33 mouse cellular contexts compared by ENCODE assay signal in genomic region chr16:97511495-97511894, GRCm38 (mm10). TPM values are rescaled to one million over a fixed set of nuclear protein-coding genes. Genes with fewer than 3 reads are reported as not detected.
A peak's percentile ranks its signal among the peaks of the same experiment; 100 is the strongest.
DNase-seq lines count a peak whose midpoint lies in the region; ATAC-seq and TF ChIP-seq lines count a peak whose summit lies in the region.
"Had no signal": no experiment of that assay in that cellular context is flagged by ENCODE, and none has a peak within 500 bp of the region (broad histone marks: within the 10 kb centered on the region; RNA-seq: fewer than 3 reads in every experiment).

No protein-coding gene starts in this region.

- no peak for TF ChIP-seq EP300 in stomach, postnatal 0 days (optimal IDR thresholded peaks at IDR 0.05)

- no peaks in the 10 kb centered on the region for H3K9me3 ChIP-seq in lung, embryonic 16.5 days (ENCODE audit: control insufficient read depth, low read length)
- H3K9me3 ChIP-seq in stomach, postnatal 0 days (ENCODE audit: control insufficient read depth, low read length) = no peaks in the 10 kb centered on the region
- H3K9me3 ChIP-seq: embryonic facial prominence, embryonic 13.5 days; forebrain, embryonic 13.5 days; heart, embryonic 15.5 days; hindbrain, embryonic 13.5 days; limb, embryonic 13.5 days; liver, embryonic 15.5 days; midbrain, embryonic 10.5 days; stomach, embryonic 15.5 days had no signal

- no peaks in the 10 kb centered on the region for H3K27me3 ChIP-seq in lung, embryonic 16.5 days (ENCODE audit: control insufficient read depth, insufficient read depth, low read depth, low read length)
- H3K27me3 ChIP-seq in stomach, postnatal 0 days (ENCODE audit: control insufficient read depth, insufficient read depth, low read length) = no peaks in the 10 kb centered on the region
- H3K27me3 ChIP-seq: embryonic facial prominence, embryonic 13.5 days; forebrain, embryonic 13.5 days; heart, embryonic 15.5 days; hindbrain, embryonic 13.5 days; limb, embryonic 13.5 days; liver, embryonic 15.5 days; stomach, embryonic 15.5 days had no signal

- H3K4me1 ChIP-seq in lung, embryonic 16.5 days (replicated peaks; ENCODE audit: control insufficient read depth, insufficient read depth, low read length) = no peaks in the 10 kb centered on the region
- H3K4me1 ChIP-seq in stomach, postnatal 0 days (replicated peaks; ENCODE audit: control insufficient read depth, insufficient read depth) = 0 out of 2 replicates have a peak, but pooled peaks cover 3% of the 10 kb centered on the region
- H3K4me1 ChIP-seq: forebrain, embryonic 13.5 days; hindbrain, embryonic 13.5 days; limb, embryonic 13.5 days; liver, embryonic 15.5 days; midbrain, embryonic 10.5 days; stomach, embryonic 15.5 days had no signal

- H3K4me2 ChIP-seq in lung, embryonic 16.5 days (ENCODE audit: low read depth, low read length) = no peak overlapping the region
- H3K4me2 ChIP-seq in stomach, postnatal 0 days (replicated peaks; ENCODE audit: low read depth) = no peak overlapping the region
- H3K4me2 ChIP-seq: embryonic facial prominence, embryonic 13.5 days; forebrain, embryonic 13.5 days; heart, embryonic 15.5 days; hindbrain, embryonic 13.5 days; limb, embryonic 13.5 days; liver, embryonic 15.5 days; stomach, embryonic 15.5 days had no signal

- H3K4me3 ChIP-seq in lung, embryonic 16.5 days (ENCODE audit: low read length) = no peak overlapping the region
- H3K4me3 ChIP-seq in stomach, postnatal 0 days (ENCODE audit: low read depth, low read length) = no peak overlapping the region
- H3K4me3 ChIP-seq: embryonic facial prominence, embryonic 13.5 days; erythroblast, embryonic 14.5 days; forebrain, embryonic 13.5 days; heart, embryonic 15.5 days; hindbrain, embryonic 13.5 days; layer of hippocampus, adult 2 months; limb, embryonic 13.5 days; liver, embryonic 15.5 days; midbrain, embryonic 10.5 days; myocyte; stomach, embryonic 15.5 days had no signal

- H3K36me3 ChIP-seq in lung, embryonic 16.5 days (ENCODE audit: control insufficient read depth, insufficient read depth, low read length) = no peaks in the 10 kb centered on the region
- H3K36me3 ChIP-seq in stomach, postnatal 0 days (ENCODE audit: control insufficient read depth, insufficient read depth, low read length) = no peaks in the 10 kb centered on the region
- H3K36me3 ChIP-seq: embryonic facial prominence, embryonic 13.5 days; heart, embryonic 15.5 days; hindbrain, embryonic 13.5 days; limb, embryonic 13.5 days; liver, embryonic 15.5 days; midbrain, embryonic 10.5 days; stomach, embryonic 15.5 days had no signal

- H3K9ac ChIP-seq in lung, embryonic 16.5 days (ENCODE audit: low read length) = no peak overlapping the region
- no peak overlapping the region for H3K9ac ChIP-seq in stomach, postnatal 0 days (ENCODE audit: low read length)
- H3K9ac ChIP-seq: embryonic facial prominence, embryonic 13.5 days; forebrain, embryonic 13.5 days; heart, embryonic 15.5 days; hindbrain, embryonic 13.5 days; limb, embryonic 13.5 days; liver, embryonic 15.5 days; stomach, embryonic 15.5 days had no signal

- peak; percentile 16 for DNase-seq in adrenal gland, postnatal 14 days
- no peak for DNase-seq in adrenal gland, adult 18-20 months (ENCODE audit: low spot score in 2 of 2)
- no peak for DNase-seq in lung, postnatal 4 days
- peak; percentile 35 for DNase-seq in adipocyte (ENCODE audit: low spot score)
- no peak for DNase-seq in stomach, postnatal 0 days (ENCODE audit: low spot score)
- no peak for DNase-seq in layer of hippocampus, adult 8-10 months (ENCODE audit: low spot score in 2 of 2)
- DNase-seq: cerebellum, adult 8-10 months; cerebellum, postnatal 36 days; embryo, embryonic 11 days; gastrocnemius, postnatal 36 days; heart, postnatal 36 days; kidney, adult 9 months; kidney, postnatal 14 days; layer of hippocampus, postnatal 36 days; right cerebral cortex, adult 18-20 months; right cerebral cortex, postnatal 4 days had no signal

- H3K27ac ChIP-seq in lung, embryonic 16.5 days (ENCODE audit: low read length) = peak overlapping the region; percentile 35
- H3K27ac ChIP-seq in stomach, postnatal 0 days (replicated peaks) = peak overlapping the region; percentile 58
- H3K27ac ChIP-seq: embryonic facial prominence, embryonic 13.5 days; forebrain, embryonic 13.5 days; heart, embryonic 15.5 days; hindbrain, embryonic 13.5 days; layer of hippocampus, adult 2 months; limb, embryonic 13.5 days; liver, embryonic 15.5 days; midbrain, embryonic 10.5 days; stomach, embryonic 15.5 days had no signal

- no peak for TF ChIP-seq CTCF in stomach, postnatal 0 days (IDR thresholded peaks at IDR 0.05; ENCODE audit: low read depth)

- no peak for ATAC-seq in lung, embryonic 16.5 days (ENCODE audit: low read depth)
- ATAC-seq in stomach, postnatal 0 days (ENCODE audit: low FRiP score, low TSS enrichment) = no peak
- ATAC-seq: forebrain, embryonic 13.5 days; midbrain, embryonic 16.5 days had no signal

RNA-seq across cellular contexts. Expression of gene Fam3b, which starts 3.1 kb away (rescaled TPM):
- not detected in 2 replicates for total RNA-seq in adrenal gland, postnatal 14 days (2021)
- total RNA-seq in adrenal gland, adult 18-20 months (2021) = not detected
- polyA plus RNA-seq in lung, embryonic 16.5 days (2015; fragmentation: Nextera tagmentation; extraction: Ambion mirVana) = not detected in 2 replicates
- polyA plus RNA-seq in stomach, postnatal 0 days (2015; fragmentation: Nextera tagmentation; extraction: Ambion mirVana) = 50.6 and 55.3 TPM in 2 replicates
- not detected for total RNA-seq in layer of hippocampus, adult 8-10 months (2022)
- total RNA-seq: gastrocnemius, adult 18-20 months; gastrocnemius, postnatal 36 days; heart, postnatal 36 days; layer of hippocampus, adult 2 months; layer of hippocampus, postnatal 36 days; left cerebral cortex, postnatal 14 days had no signal
- polyA plus RNA-seq: brain, embryonic 14.5 days; embryonic facial prominence, embryonic 13.5 days; forebrain, embryonic 13.5 days; heart, embryonic 15.5 days; hindbrain, embryonic 13.5 days; limb, embryonic 13.5 days; liver, embryonic 15.5 days; midbrain, embryonic 10.5 days; midbrain, embryonic 16.5 days; myocyte; neural tube, embryonic 14.5 days had no signal

RNA-seq across cellular contexts. Expression of gene Mx1, which starts 48.8 kb away (rescaled TPM):
- 1.5 and 4.1 TPM in 2 replicates for total RNA-seq in adrenal gland, postnatal 14 days (2021)
- 1 to 10 TPM; 1.5 to 2.2 TPM for total RNA-seq in adrenal gland, adult 18-20 months (2021)
- 0.33 and 0.45 TPM in 2 replicates for polyA plus RNA-seq in lung, embryonic 16.5 days (2015; fragmentation: Nextera tagmentation; extraction: Ambion mirVana)
- polyA plus RNA-seq in stomach, postnatal 0 days (2015; fragmentation: Nextera tagmentation; extraction: Ambion mirVana) = 0.42 and 0.69 TPM in 2 replicates
- total RNA-seq in layer of hippocampus, adult 8-10 months (2022) = 1 to 10 TPM in 2 of 4 experiments, under 1 TPM in 2; 0.72 to 7.6 (median 4.2) TPM
- polyA plus RNA-seq: erythroblast, embryonic 14.5 days; forebrain, embryonic 13.5 days; heart, embryonic 15.5 days; hindbrain, embryonic 13.5 days; midbrain, embryonic 10.5 days; neural tube, embryonic 14.5 days had no signal

Comparison
In these comparisons a context has a peak if more than half of its experiments do, and no peak if none do; other contexts are left out.
1. DNase-seq: peak in adrenal gland, postnatal 14 days (single experiment) and adipocyte (single experiment); none in adrenal gland, adult 18-20 months (0 of 2), lung, postnatal 4 days (0 of 2), stomach, postnatal 0 days (single experiment) and layer of hippocampus, adult 8-10 months (0 of 2).